ENCODE assay signal across 23 mouse cellular contexts in the genomic region with DNA sequence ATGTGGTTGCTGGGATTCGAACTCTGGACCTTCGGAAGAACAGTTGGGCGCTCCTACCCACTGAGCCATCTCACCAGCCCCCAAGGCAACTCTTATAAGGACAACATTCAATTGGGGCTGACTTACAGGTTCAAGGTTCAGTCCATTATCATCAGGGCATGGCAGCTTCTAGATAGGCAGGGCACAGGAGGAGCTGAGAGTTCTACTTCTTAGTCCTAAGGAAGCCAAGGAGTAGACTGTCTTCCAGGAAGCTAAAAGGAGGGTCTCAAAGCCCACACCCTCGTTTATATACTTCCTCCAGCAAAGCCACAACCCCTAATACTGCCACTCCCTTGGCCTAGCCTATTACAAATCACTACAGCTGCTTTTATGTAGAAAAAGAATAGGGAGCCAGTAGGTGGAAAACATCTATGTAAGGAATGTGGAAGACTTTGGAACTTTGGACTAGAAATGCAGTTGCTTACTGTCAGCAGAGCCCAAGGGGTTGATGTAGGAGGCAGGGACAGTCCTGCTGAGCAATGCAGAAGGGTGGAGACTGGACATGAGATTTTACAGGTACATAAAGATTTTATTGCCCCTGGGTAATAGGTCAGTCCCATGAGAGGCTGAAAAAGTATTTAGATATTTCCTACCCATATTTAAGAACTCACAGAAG. TPM values are rescaled to one million over a fixed set of nuclear protein-coding genes. Genes with fewer than 3 reads are reported as not detected.
DNase-seq lines count a peak whose midpoint lies in the region; ATAC-seq and TF ChIP-seq lines count a peak whose summit lies in the region.
"Had no signal": no experiment of that assay in that cellular context is flagged by ENCODE, and none has a peak within 500 bp of the region (broad histone marks: within the 10 kb centered on the region; RNA-seq: fewer than 3 reads in every experiment).

No protein-coding gene starts in this region.

- H3K36me3 ChIP-seq in kidney, adult 2 months (ENCODE audit: control insufficient read depth, insufficient read depth, low read length) = no peaks in the 10 kb centered on the region
- H3K36me3 ChIP-seq in kidney, embryonic 14.5 days (ENCODE audit: control insufficient read depth, insufficient read depth, low read length) = no peaks in the 10 kb centered on the region
- no peaks in the 10 kb centered on the region for H3K36me3 ChIP-seq in intestine, embryonic 15.5 days
- no peaks in the 10 kb centered on the region for H3K36me3 ChIP-seq in intestine, postnatal 0 days (ENCODE audit: control insufficient read depth, insufficient read depth)
- H3K36me3 ChIP-seq in hindbrain, embryonic 10.5 days = no peaks in the 10 kb centered on the region
- H3K36me3 ChIP-seq: embryonic facial prominence, embryonic 15.5 days; forebrain, embryonic 15.5 days; heart, embryonic 10.5 days; heart, embryonic 15.5 days had no signal

- H3K4me3 ChIP-seq in kidney, adult 2 months (ENCODE audit: insufficient read depth, low read depth, low read length) = no peak overlapping the region
- no peak overlapping the region for H3K4me3 ChIP-seq in kidney, embryonic 14.5 days (ENCODE audit: low read length)
- H3K4me3 ChIP-seq in intestine, embryonic 15.5 days (replicated peaks) = no peak overlapping the region
- H3K4me3 ChIP-seq in intestine, postnatal 0 days (ENCODE audit: low read depth, low read length) = no peak overlapping the region
- no peak overlapping the region for H3K4me3 ChIP-seq in hindbrain, embryonic 10.5 days
- H3K4me3 ChIP-seq: embryonic facial prominence, embryonic 15.5 days; erythroblast, embryonic 14.5 days; forebrain, embryonic 15.5 days; heart, embryonic 10.5 days; heart, embryonic 15.5 days had no signal

- 61% methylated on average over 4 of the region's 4 CpGs for WGBS in kidney, adult 2 months
- WGBS in kidney, embryonic 14.5 days = 76% methylated on average over 4 of the region's 4 CpGs
- 59% methylated on average over 4 of the region's 4 CpGs for WGBS in intestine, embryonic 15.5 days
- 41% methylated on average over 4 of the region's 4 CpGs for WGBS in intestine, postnatal 0 days
- 43% methylated on average over 4 of the region's 4 CpGs for WGBS in large intestine, adult 2 months
- 80% methylated on average over 4 of the region's 4 CpGs for WGBS in hindbrain, embryonic 10.5 days

- TF ChIP-seq CTCF in kidney, adult 2 months (conservative IDR thresholded peaks at IDR 0.05; ENCODE audit: insufficient read depth, insufficient read length, low read depth, low read length) = no peak
- TF ChIP-seq CTCF in intestine, postnatal 0 days (IDR thresholded peaks at IDR 0.05; ENCODE audit: low read depth) = no peak

- no peak overlapping the region for H3K9ac ChIP-seq in kidney, embryonic 14.5 days (ENCODE audit: low read depth, low read length)
- no peak overlapping the region for H3K9ac ChIP-seq in intestine, embryonic 15.5 days
- no peak overlapping the region for H3K9ac ChIP-seq in intestine, postnatal 0 days (ENCODE audit: low read depth, low read length)
- H3K9ac ChIP-seq: embryonic facial prominence, embryonic 15.5 days; forebrain, embryonic 15.5 days; heart, embryonic 15.5 days had no signal

- no peak for TF ChIP-seq POLR2A in kidney, adult 2 months (IDR thresholded peaks at IDR 0.05; ENCODE audit: low read depth, low read length)

- no peak for ATAC-seq in kidney, embryonic 14.5 days (ENCODE audit: low FRiP score, low TSS enrichment)
- peak; percentile 95 for ATAC-seq in intestine, embryonic 15.5 days
- peak; percentile 97 for ATAC-seq in intestine, postnatal 0 days
- ATAC-seq: forebrain, embryonic 15.5 days had no signal

- DNase-seq in kidney, adult 2 months = peak; percentile 13
- DNase-seq in large intestine, adult 2 months (ENCODE audit: low read depth, low spot score) = peak; percentile 85
- no peak for DNase-seq in hindbrain, embryonic 10.5 days (ENCODE audit: low spot score)
- no peak for DNase-seq in right cerebral cortex, adult 2 months (ENCODE audit: low spot score in 2 of 2)
- DNase-seq in ovary, postnatal 36 days (ENCODE audit: low spot score) = no peak
- DNase-seq: adrenal gland, adult 2 months; adrenal gland, postnatal 25 days; cerebellum, adult 18-20 months; cerebellum, postnatal 10 days; embryo, embryonic 11 days; gastrocnemius, postnatal 36 days; heart, adult 18-20 months; heart, postnatal 14 days had no signal

- H3K27ac ChIP-seq in kidney, adult 2 months (ENCODE audit: insufficient read depth, low read depth, low read length) = no peak overlapping the region
- H3K27ac ChIP-seq in kidney, embryonic 14.5 days (ENCODE audit: low read depth, low read length) = no peak overlapping the region
- H3K27ac ChIP-seq in intestine, embryonic 15.5 days = peak overlapping the region; percentile 79
- H3K27ac ChIP-seq in intestine, postnatal 0 days (ENCODE audit: low read depth, low read length) = peak overlapping the region; percentile 91
- no peak overlapping the region for H3K27ac ChIP-seq in hindbrain, embryonic 10.5 days
- H3K27ac ChIP-seq: embryonic facial prominence, embryonic 15.5 days; forebrain, embryonic 15.5 days; heart, embryonic 10.5 days; heart, embryonic 15.5 days had no signal

- H3K4me1 ChIP-seq in kidney, adult 2 months (ENCODE audit: control insufficient read depth, insufficient read depth, low read length) = no peaks in the 10 kb centered on the region
- H3K4me1 ChIP-seq in kidney, embryonic 14.5 days (ENCODE audit: control insufficient read depth, insufficient read depth, low read length) = no peaks in the 10 kb centered on the region
- H3K4me1 ChIP-seq in intestine, embryonic 15.5 days (replicated peaks) = 0 out of 2 replicates have a peak, but pooled peaks cover 2% of the 10 kb centered on the region
- 0 out of 2 replicates have a peak, but pooled peaks cover 3% of the 10 kb centered on the region for H3K4me1 ChIP-seq in intestine, postnatal 0 days (replicated peaks; ENCODE audit: control insufficient read depth, insufficient read depth, low read length)
- H3K4me1 ChIP-seq in hindbrain, embryonic 10.5 days (replicated peaks) = no peaks in the 10 kb centered on the region
- H3K4me1 ChIP-seq: embryonic facial prominence, embryonic 15.5 days; forebrain, embryonic 15.5 days; heart, embryonic 10.5 days; heart, embryonic 15.5 days had no signal

- H3K4me2 ChIP-seq in kidney, embryonic 14.5 days (replicated peaks; ENCODE audit: low read depth, low read length) = no peak overlapping the region
- H3K4me2 ChIP-seq in intestine, embryonic 15.5 days (replicated peaks) = peak overlapping the region; percentile 33; the same call in 1 of the 2 replicates
- peak overlapping the region; percentile 17; the same call in 1 of the 2 replicates for H3K4me2 ChIP-seq in intestine, postnatal 0 days (replicated peaks; ENCODE audit: low read depth)
- H3K4me2 ChIP-seq: embryonic facial prominence, embryonic 15.5 days; forebrain, embryonic 15.5 days; heart, embryonic 15.5 days had no signal

- H3K27me3 ChIP-seq in kidney, adult 2 months (replicated peaks; ENCODE audit: control insufficient read depth, insufficient read depth, low read length) = no peaks in the 10 kb centered on the region
- H3K27me3 ChIP-seq in kidney, embryonic 14.5 days (ENCODE audit: control insufficient read depth, insufficient read depth, low read length) = no peaks in the 10 kb centered on the region
- no peaks in the 10 kb centered on the region for H3K27me3 ChIP-seq in intestine, embryonic 15.5 days (replicated peaks)
- H3K27me3 ChIP-seq in intestine, postnatal 0 days (replicated peaks; ENCODE audit: control insufficient read depth, insufficient read depth, low read length) = no peaks in the 10 kb centered on the region
- no peaks in the 10 kb centered on the region for H3K27me3 ChIP-seq in hindbrain, embryonic 10.5 days (ENCODE audit: insufficient read depth, poor library complexity, severe bottlenecking)
- H3K27me3 ChIP-seq: embryonic facial prominence, embryonic 15.5 days; forebrain, embryonic 15.5 days; heart, embryonic 15.5 days had no signal

- no peaks in the 10 kb centered on the region for H3K9me3 ChIP-seq in kidney, embryonic 14.5 days (ENCODE audit: control insufficient read depth, low read length)
- no peaks in the 10 kb centered on the region for H3K9me3 ChIP-seq in intestine, embryonic 15.5 days
- no peaks in the 10 kb centered on the region for H3K9me3 ChIP-seq in intestine, postnatal 0 days (ENCODE audit: control insufficient read depth)
- no peaks in the 10 kb centered on the region for H3K9me3 ChIP-seq in hindbrain, embryonic 10.5 days
- H3K9me3 ChIP-seq: embryonic facial prominence, embryonic 15.5 days; forebrain, embryonic 15.5 days; heart, embryonic 10.5 days; heart, embryonic 15.5 days had no signal

RNA-seq across cellular contexts. Expression of a gene that starts 5.4 kb away (rescaled TPM):
- 0.08 TPM in 1 of 2 replicates, not detected in the other for polyA plus RNA-seq in kidney, adult 2 months (2012; rRNA removed)
- polyA plus RNA-seq in kidney, embryonic 14.5 days (2014; fragmentation: Nextera tagmentation; extraction: Ambion mirVana) = not detected in 2 replicates
- 0.09 and 0.18 TPM in 2 replicates for polyA plus RNA-seq in intestine, embryonic 15.5 days (2015; fragmentation: Nextera tagmentation; extraction: Ambion mirVana)
- 0.60 and 0.85 TPM in 2 replicates for polyA plus RNA-seq in intestine, postnatal 0 days (2015; fragmentation: Nextera tagmentation; extraction: Ambion mirVana)
- 94.4 and 159 TPM in 2 replicates for polyA plus RNA-seq in large intestine, adult 2 months (2012; rRNA removed)
- polyA plus RNA-seq in hindbrain, embryonic 10.5 days (2016; fragmentation: Nextera tagmentation; extraction: Ambion mirVana) = not detected in 2 replicates
- polyA plus RNA-seq: adrenal gland, adult 2 months; embryonic facial prominence, embryonic 11.5 days; erythroblast, embryonic 14.5 days; forebrain, embryonic 11.5 days; forebrain, embryonic 15.5 days; heart, embryonic 10.5 days; heart, embryonic 15.5 days had no signal

RNA-seq across cellular contexts. Expression of a gene that starts 25.8 kb away (rescaled TPM):
- not detected in 2 replicates for polyA plus RNA-seq in kidney, adult 2 months (2012; rRNA removed)
- not detected in 2 replicates for polyA plus RNA-seq in kidney, embryonic 14.5 days (2014; fragmentation: Nextera tagmentation; extraction: Ambion mirVana)
- polyA plus RNA-seq in intestine, embryonic 15.5 days (2015; fragmentation: Nextera tagmentation; extraction: Ambion mirVana) = not detected in 2 replicates
- polyA plus RNA-seq in intestine, postnatal 0 days (2015; fragmentation: Nextera tagmentation; extraction: Ambion mirVana) = not detected in 2 replicates
- polyA plus RNA-seq in large intestine, adult 2 months (2012; rRNA removed) = 0.11 and 0.21 TPM in 2 replicates
- not detected in 2 replicates for polyA plus RNA-seq in hindbrain, embryonic 10.5 days (2016; fragmentation: Nextera tagmentation; extraction: Ambion mirVana)
- polyA plus RNA-seq: adrenal gland, adult 2 months; embryonic facial prominence, embryonic 11.5 days; embryonic facial prominence, embryonic 15.5 days; forebrain, embryonic 11.5 days; forebrain, embryonic 15.5 days; heart, embryonic 10.5 days; heart, embryonic 15.5 days had no signal

RNA-seq across cellular contexts. Expression of a gene that starts 35.0 kb away (rescaled TPM):
- not detected in 2 replicates for polyA plus RNA-seq in kidney, adult 2 months (2012; rRNA removed)
- not detected in 2 replicates for polyA plus RNA-seq in kidney, embryonic 14.5 days (2014; fragmentation: Nextera tagmentation; extraction: Ambion mirVana)
- 0.13 and 0.30 TPM in 2 replicates for polyA plus RNA-seq in intestine, embryonic 15.5 days (2015; fragmentation: Nextera tagmentation; extraction: Ambion mirVana)
- polyA plus RNA-seq in intestine, postnatal 0 days (2015; fragmentation: Nextera tagmentation; extraction: Ambion mirVana) = 0.21 TPM in 1 of 2 replicates, not detected in the other
- polyA plus RNA-seq in large intestine, adult 2 months (2012; rRNA removed) = 0.63 and 1.4 TPM in 2 replicates
- not detected in 2 replicates for polyA plus RNA-seq in hindbrain, embryonic 10.5 days (2016; fragmentation: Nextera tagmentation; extraction: Ambion mirVana)
- polyA plus RNA-seq: adrenal gland, adult 2 months; embryonic facial prominence, embryonic 11.5 days; embryonic facial prominence, embryonic 15.5 days; erythroblast, embryonic 14.5 days; forebrain, embryonic 11.5 days; forebrain, embryonic 15.5 days; heart, embryonic 10.5 days; heart, embryonic 15.5 days had no signal

RNA-seq across cellular contexts. Expression of a gene that starts 50.8 kb away (rescaled TPM):
- polyA plus RNA-seq in kidney, adult 2 months (2012; rRNA removed) = 0.14 and 3.5 TPM in 2 replicates
- not detected in 2 replicates for polyA plus RNA-seq in kidney, embryonic 14.5 days (2014; fragmentation: Nextera tagmentation; extraction: Ambion mirVana)
- polyA plus RNA-seq in intestine, embryonic 15.5 days (2015; fragmentation: Nextera tagmentation; extraction: Ambion mirVana) = 3.1 and 3.5 TPM in 2 replicates
- 18.8 and 23.9 TPM in 2 replicates for polyA plus RNA-seq in intestine, postnatal 0 days (2015; fragmentation: Nextera tagmentation; extraction: Ambion mirVana)
- polyA plus RNA-seq in large intestine, adult 2 months (2012; rRNA removed) = 24.7 and 45.8 TPM in 2 replicates
- polyA plus RNA-seq in hindbrain, embryonic 10.5 days (2016; fragmentation: Nextera tagmentation; extraction: Ambion mirVana) = not detected in 2 replicates
- polyA plus RNA-seq: adrenal gland, adult 2 months; embryonic facial prominence, embryonic 11.5 days; embryonic facial prominence, embryonic 15.5 days; erythroblast, embryonic 14.5 days; forebrain, embryonic 11.5 days; forebrain, embryonic 15.5 days; heart, embryonic 10.5 days; heart, embryonic 15.5 days had no signal

Comparison
In these comparisons a context has a peak if more than half of its experiments do, and no peak if none do; other contexts are left out.
1. DNase-seq: peak in kidney, adult 2 months (single experiment) and large intestine, adult 2 months (single experiment); none in hindbrain, embryonic 10.5 days (single experiment), right cerebral cortex, adult 2 months (0 of 2) and ovary, postnatal 36 days (single experiment).
2. H3K27ac ChIP-seq: peak in intestine, embryonic 15.5 days (single experiment) and intestine, postnatal 0 days (single experiment); none in kidney, adult 2 months (single experiment), kidney, embryonic 14.5 days (single experiment) and hindbrain, embryonic 10.5 days (single experiment).
3. RNA of a gene that starts 5.4 kb away (polyA plus RNA-seq): 94.4 to 159 TPM in large intestine, adult 2 months; 0.60 to 0.85 TPM in intestine, postnatal 0 days, 0.09 to 0.18 TPM in intestine, embryonic 15.5 days, 0.08 TPM in kidney, adult 2 months, not detected in kidney, embryonic 14.5 days and not detected in hindbrain, embryonic 10.5 days; every median in the first group is over 10 times any median in the second.